Mouse (Mus musculus): ENCODE results near the gene Clec4d. TPM values are rescaled to one million over a fixed set of nuclear protein-coding genes. Genes with fewer than 3 reads are reported as not detected.

Clec4d gene
- polyA plus RNA-seq, 1 experiment from 2014 or later = not detected

DNA sequence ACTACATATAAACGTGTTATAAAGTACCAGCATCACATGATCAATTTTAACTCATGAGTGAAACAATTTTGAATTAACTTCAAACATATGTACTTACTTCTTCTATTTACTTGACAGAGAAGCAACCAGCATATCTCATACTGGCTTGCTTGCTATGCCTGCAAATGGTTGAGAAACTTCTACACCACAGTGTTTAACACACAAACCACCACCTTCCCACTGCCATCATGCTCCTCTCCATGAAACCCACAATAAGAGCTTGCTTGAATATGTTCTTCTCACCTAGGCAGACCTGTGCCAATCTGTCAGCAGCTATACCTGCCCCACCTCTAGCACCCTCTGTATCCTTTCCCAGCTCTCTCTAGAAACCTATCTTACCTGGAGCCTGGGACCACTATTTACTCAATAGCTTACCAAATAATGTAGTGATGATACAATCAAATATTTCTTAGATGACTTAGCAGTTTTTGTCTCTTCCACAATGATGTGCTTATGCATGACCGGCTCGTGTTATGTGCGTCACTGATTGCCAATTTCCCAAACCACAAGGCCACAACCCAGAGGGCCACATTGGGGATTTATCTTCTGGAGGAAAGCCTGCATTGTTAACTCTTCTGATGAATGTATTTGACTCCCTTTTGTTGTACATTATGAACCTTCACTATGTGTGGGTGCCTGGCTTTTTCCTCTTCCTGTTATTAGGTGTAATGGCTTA lies 1.9 kb upstream of the Clec4d start:
- no peak overlapping the region for H3K4me2 ChIP-seq (ENCODE audit: low read depth, low read length)
- no peak for ATAC-seq (ENCODE audit: low read depth)
- WGBS = 88% methylated on average over 4 of the region's 4 CpGs
- no peak overlapping the region for H3K9ac ChIP-seq (replicated peaks; ENCODE audit: low read depth, low read length)
- H3K27me3 ChIP-seq (ENCODE audit: control insufficient read depth, insufficient read depth, low read length) = no peaks in the 10 kb centered on the region
- no peaks in the 10 kb centered on the region for H3K9me3 ChIP-seq (ENCODE audit: control insufficient read depth, low read length)
- H3K4me3 ChIP-seq (ENCODE audit: low read depth, low read length) = no peak overlapping the region
- H3K4me1 ChIP-seq (ENCODE audit: control insufficient read depth, insufficient read depth, low read length) = no peaks in the 10 kb centered on the region
- no peak overlapping the region for H3K27ac ChIP-seq (ENCODE audit: low read depth, low read length)
- no peaks in the 10 kb centered on the region for H3K36me3 ChIP-seq (ENCODE audit: control insufficient read depth, insufficient read depth, low read length)

DNA sequence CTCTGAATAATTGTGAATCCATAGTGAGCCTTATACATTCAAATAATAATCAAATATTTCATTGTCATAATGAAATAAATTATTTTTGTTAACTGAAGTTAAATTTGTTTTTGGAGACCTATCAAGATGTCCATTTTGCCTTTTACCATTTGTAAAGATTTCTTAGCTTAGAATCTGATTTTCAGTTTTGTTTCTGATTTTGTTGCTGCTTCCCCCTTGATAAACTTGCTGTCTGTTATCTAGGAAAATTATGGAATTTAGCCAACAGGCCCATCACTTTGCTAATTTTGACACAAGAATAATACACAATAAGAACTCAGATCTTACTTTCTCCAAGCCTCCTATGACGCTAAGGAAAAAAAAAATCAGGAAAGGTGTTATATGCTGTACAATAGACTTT lies 1.0 kb upstream of the Clec4d start:
- Histone ChIP-seq H3K27me3 (ENCODE audit: control insufficient read depth, insufficient read depth, low read length) (no peaks in the 10 kb centered on the region), H3K4me1 (ENCODE audit: control insufficient read depth, insufficient read depth, low read length) (no peaks in the 10 kb centered on the region), H3K4me2 (ENCODE audit: low read depth, low read length) (no peak overlapping the region), H3K36me3 (ENCODE audit: control insufficient read depth, insufficient read depth, low read length) (no peaks in the 10 kb centered on the region), H3K9me3 (ENCODE audit: control insufficient read depth, low read length) (no peaks in the 10 kb centered on the region), H3K9ac (replicated peaks; ENCODE audit: low read depth, low read length) (no peak overlapping the region), H3K4me3 (ENCODE audit: low read depth, low read length) (no peak overlapping the region), H3K27ac (ENCODE audit: low read depth, low read length) (no peak overlapping the region)
- no peak for ATAC-seq (ENCODE audit: low read depth)
- 83% methylated on average over 1 of the region's 1 CpGs for WGBS

DNA sequence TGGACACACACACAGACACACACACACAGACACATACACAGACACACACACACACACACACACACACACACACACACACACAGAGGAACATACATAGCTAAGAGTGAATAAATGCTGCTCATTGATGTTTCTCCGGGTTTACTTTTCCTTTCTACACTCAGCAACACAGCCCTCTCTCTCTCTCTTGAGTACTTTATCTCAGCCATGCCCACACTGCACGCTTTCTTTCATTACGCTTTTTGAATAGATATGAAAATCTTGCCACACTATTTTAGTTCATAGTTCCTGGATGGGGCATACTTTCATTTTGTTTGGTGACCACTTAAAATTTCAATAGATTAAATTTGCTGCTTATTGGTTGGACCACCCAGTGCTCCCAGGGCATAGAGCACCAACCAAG lies 2.3 kb downstream of the Clec4d start:
- no peaks in the 10 kb centered on the region for H3K9me3 ChIP-seq (ENCODE audit: control insufficient read depth, low read length)
- 96% methylated on average over 3 of the region's 3 CpGs for WGBS

DNA sequence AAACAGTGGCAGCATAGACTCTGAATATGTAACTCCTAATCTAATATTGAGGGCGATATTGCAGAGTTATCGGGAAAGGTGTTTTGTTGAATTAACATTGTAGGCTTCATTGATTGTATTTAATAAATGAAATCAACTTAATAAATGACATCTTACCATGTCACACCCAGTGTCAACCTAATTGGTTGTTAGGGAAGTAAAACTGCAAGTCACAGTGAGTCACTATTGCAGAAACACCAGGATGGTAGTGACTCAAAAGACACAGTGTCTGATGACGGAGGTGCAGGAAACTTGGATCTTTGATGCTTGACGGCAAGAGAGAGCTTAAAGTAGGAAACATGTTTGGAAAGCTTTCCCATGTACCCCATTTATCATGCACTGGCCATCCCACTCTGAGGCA lies 3.9 kb downstream of the Clec4d start:
- ATAC-seq (ENCODE audit: low read depth) = no peak
- WGBS = 92% methylated on average over 4 of the region's 4 CpGs
- Histone ChIP-seq H3K27ac (ENCODE audit: low read depth, low read length) (no peak overlapping the region), H3K4me3 (ENCODE audit: low read depth, low read length) (no peak overlapping the region), H3K4me2 (ENCODE audit: low read depth, low read length) (no peak overlapping the region), H3K9me3 (ENCODE audit: control insufficient read depth, low read length) (no peaks in the 10 kb centered on the region), H3K9ac (replicated peaks; ENCODE audit: low read depth, low read length) (no peak overlapping the region), H3K27me3 (ENCODE audit: control insufficient read depth, insufficient read depth, low read length) (no peaks in the 10 kb centered on the region), H3K4me1 (ENCODE audit: control insufficient read depth, insufficient read depth, low read length) (no peaks in the 10 kb centered on the region), H3K36me3 (ENCODE audit: control insufficient read depth, insufficient read depth, low read length) (no peaks in the 10 kb centered on the region)

More for the DNA sequence above, 2.3 kb downstream of the Clec4d start:
- Histone ChIP-seq H3K4me3 (ENCODE audit: low read depth, low read length) (no peak overlapping the region), H3K36me3 (ENCODE audit: control insufficient read depth, insufficient read depth, low read length) (no peaks in the 10 kb centered on the region), H3K9ac (replicated peaks; ENCODE audit: low read depth, low read length) (no peak overlapping the region), H3K4me1 (ENCODE audit: control insufficient read depth, insufficient read depth, low read length) (no peaks in the 10 kb centered on the region), H3K4me2 (ENCODE audit: low read depth, low read length) (no peak overlapping the region), H3K27me3 (ENCODE audit: control insufficient read depth, insufficient read depth, low read length) (no peaks in the 10 kb centered on the region), H3K27ac (ENCODE audit: low read depth, low read length) (no peak overlapping the region)
- ATAC-seq (ENCODE audit: low read depth) = no peak

DNA sequence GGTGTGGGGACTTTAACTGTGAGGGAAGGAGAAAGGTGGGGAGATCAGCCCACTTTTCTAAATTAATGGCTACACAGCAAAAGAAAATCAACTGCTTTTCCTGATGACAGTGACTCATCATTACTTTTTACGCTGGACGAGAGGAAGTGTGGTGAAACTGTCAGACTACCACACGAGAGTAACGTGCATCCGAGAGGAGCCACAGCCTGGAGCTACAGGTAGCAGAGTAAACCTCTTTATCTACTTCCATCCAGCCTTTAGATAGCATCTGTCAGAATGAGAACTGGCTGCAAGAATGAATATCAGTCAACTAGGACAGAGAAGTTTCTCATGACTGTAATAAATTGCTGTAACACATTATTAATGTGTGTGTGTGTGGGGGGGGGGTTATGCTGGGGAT lies 5.0 kb downstream of the Clec4d start:
- Histone ChIP-seq H3K9me3 (ENCODE audit: control insufficient read depth, low read length) (no peaks in the 10 kb centered on the region), H3K9ac (replicated peaks; ENCODE audit: low read depth, low read length) (no peak overlapping the region), H3K4me3 (ENCODE audit: low read depth, low read length) (no peak overlapping the region), H3K36me3 (ENCODE audit: control insufficient read depth, insufficient read depth, low read length) (no peaks in the 10 kb centered on the region), H3K27ac (ENCODE audit: low read depth, low read length) (no peak overlapping the region), H3K4me1 (ENCODE audit: control insufficient read depth, insufficient read depth, low read length) (no peaks in the 10 kb centered on the region), H3K27me3 (ENCODE audit: control insufficient read depth, insufficient read depth, low read length) (no peaks in the 10 kb centered on the region), H3K4me2 (ENCODE audit: low read depth, low read length) (no peak overlapping the region)
- ATAC-seq (ENCODE audit: low read depth) = no peak
- 93% methylated on average over 5 of the region's 5 CpGs for WGBS

DNA sequence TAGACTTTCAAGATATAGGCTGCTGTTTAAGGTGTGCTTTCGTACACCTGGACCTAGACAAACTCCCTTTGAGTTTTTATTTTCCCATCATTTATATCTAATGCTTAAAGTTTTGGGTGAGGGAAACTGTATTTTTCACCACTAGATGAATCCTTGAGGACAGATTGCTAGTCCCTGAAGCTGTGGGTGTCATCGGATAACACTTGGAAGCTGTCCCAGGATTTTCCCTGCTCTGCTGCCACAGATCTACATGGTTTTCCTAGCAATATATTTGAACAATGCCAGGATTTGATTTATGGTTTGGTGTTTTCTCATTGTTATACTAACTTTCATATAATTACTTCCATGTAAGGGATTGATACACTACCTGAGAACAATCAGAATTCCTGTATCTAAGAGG lies 17.5 kb downstream of the Clec4d start:
- no peak overlapping the region for H3K4me2 ChIP-seq (ENCODE audit: low read depth, low read length)
- ATAC-seq (ENCODE audit: low read depth) = no peak
- H3K4me3 ChIP-seq (ENCODE audit: low read depth, low read length) = no peak overlapping the region
- no peaks in the 10 kb centered on the region for H3K9me3 ChIP-seq (ENCODE audit: control insufficient read depth, low read length)
- no peak overlapping the region for H3K9ac ChIP-seq (replicated peaks; ENCODE audit: low read depth, low read length)
- no peaks in the 10 kb centered on the region for H3K36me3 ChIP-seq (ENCODE audit: control insufficient read depth, insufficient read depth, low read length)
- WGBS = 92% methylated on average over 2 of the region's 2 CpGs
- no peaks in the 10 kb centered on the region for H3K4me1 ChIP-seq (ENCODE audit: control insufficient read depth, insufficient read depth, low read length)
- no peaks in the 10 kb centered on the region for H3K27me3 ChIP-seq (ENCODE audit: control insufficient read depth, insufficient read depth, low read length)
- H3K27ac ChIP-seq (ENCODE audit: low read depth, low read length) = no peak overlapping the region

DNA sequence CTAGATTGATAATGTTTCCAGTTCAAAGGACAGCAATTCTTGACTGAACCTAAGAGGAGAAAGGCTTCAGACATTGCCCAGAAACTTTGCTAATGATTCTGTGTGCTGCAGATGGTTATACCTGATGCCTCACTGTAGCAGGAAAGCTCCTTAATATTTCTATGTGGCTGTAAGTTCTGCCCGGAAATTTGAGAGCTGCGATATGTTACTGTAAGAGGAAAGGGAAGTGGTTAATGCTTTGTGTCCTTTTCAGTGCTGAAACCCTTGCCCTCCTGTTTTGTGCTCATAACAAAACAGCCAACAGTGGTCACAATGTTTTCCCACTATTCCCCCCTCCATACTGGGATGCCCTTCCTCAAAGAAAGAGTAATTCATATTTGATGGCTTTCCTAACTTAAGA lies 24.4 kb downstream of the Clec4d start:
- Histone ChIP-seq H3K4me2 (ENCODE audit: low read depth, low read length) (no peak overlapping the region), H3K36me3 (ENCODE audit: control insufficient read depth, insufficient read depth, low read length) (no peaks in the 10 kb centered on the region), H3K9ac (replicated peaks; ENCODE audit: low read depth, low read length) (no peak overlapping the region), H3K4me3 (ENCODE audit: low read depth, low read length) (no peak overlapping the region), H3K27ac (ENCODE audit: low read depth, low read length) (no peak overlapping the region), H3K9me3 (ENCODE audit: control insufficient read depth, low read length) (no peaks in the 10 kb centered on the region), H3K4me1 (ENCODE audit: control insufficient read depth, insufficient read depth, low read length) (no peaks in the 10 kb centered on the region), H3K27me3 (ENCODE audit: control insufficient read depth, insufficient read depth, low read length) (no peaks in the 10 kb centered on the region)
- no peak for ATAC-seq (ENCODE audit: low read depth)
- WGBS = 91% methylated on average over 2 of the region's 2 CpGs

DNA sequence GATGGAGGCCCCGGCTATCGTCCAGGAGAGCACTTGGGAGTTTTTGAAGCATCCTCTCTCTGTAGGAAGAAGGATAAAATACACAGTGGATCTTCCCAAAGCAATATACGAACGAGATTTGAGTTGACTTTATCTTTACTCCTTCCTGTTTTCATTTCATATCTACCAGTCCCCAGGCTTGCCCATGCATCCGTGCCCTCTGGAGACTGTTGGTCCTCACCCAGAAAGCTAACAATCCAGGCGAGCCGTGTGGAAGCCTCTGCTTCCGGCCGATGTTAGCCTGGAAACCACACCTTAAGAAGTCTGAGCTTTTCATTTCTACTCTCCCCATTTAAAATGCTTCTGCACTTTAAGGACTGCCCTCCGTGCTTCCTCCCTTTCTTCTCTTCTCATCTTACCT lies 27.0 kb downstream of the Clec4d start:
- no peak overlapping the region for H3K4me2 ChIP-seq (ENCODE audit: low read depth, low read length)
- no peaks in the 10 kb centered on the region for H3K36me3 ChIP-seq (ENCODE audit: control insufficient read depth, insufficient read depth, low read length)
- H3K4me1 ChIP-seq (ENCODE audit: control insufficient read depth, insufficient read depth, low read length) = no peaks in the 10 kb centered on the region
- no peak overlapping the region for H3K27ac ChIP-seq (ENCODE audit: low read depth, low read length)
- ATAC-seq (ENCODE audit: low read depth) = no peak
- no peak overlapping the region for H3K4me3 ChIP-seq (ENCODE audit: low read depth, low read length)
- 83% methylated on average over 10 of the region's 10 CpGs for WGBS
- no peaks in the 10 kb centered on the region for H3K27me3 ChIP-seq (ENCODE audit: control insufficient read depth, insufficient read depth, low read length)
- no peaks in the 10 kb centered on the region for H3K9me3 ChIP-seq (ENCODE audit: control insufficient read depth, low read length)
- H3K9ac ChIP-seq (replicated peaks; ENCODE audit: low read depth, low read length) = no peak overlapping the region

DNA sequence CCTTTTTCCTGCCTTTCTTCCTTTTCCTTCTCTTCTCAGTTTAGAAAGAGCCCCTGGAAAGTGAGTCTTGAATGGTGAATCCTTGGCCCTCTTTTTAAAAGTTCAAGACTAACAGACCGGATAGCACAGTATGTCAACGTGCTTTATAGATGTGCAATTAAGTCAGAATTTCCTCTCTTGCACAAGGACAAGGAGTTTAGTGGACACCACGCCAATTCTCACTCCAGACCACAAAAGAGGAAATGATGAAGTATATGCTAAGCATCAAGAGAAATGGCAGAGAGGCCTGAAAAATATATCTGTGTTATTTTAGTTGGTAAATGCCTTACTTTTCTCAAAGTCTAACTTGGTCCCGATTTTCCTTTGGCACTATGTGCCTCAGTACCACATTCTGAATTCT lies 27.8 kb downstream of the Clec4d start, which contains the start of gene Clec4e:
Clec4e (minus strand) TSS at position 118 of the 400 bp plus-strand sequence.
- WGBS = 84% methylated on average over 4 of the region's 4 CpGs
- Histone ChIP-seq H3K4me3 (ENCODE audit: low read depth, low read length) (no peak within 1 kb of the TSS), H3K36me3 (ENCODE audit: control insufficient read depth, insufficient read depth, low read length) (no peaks in the 10 kb centered on the region), H3K27ac (ENCODE audit: low read depth, low read length) (no peak within 1 kb of the TSS), H3K4me1 (ENCODE audit: control insufficient read depth, insufficient read depth, low read length) (no peaks in the 10 kb centered on the region), H3K9me3 (ENCODE audit: control insufficient read depth, low read length) (no peaks in the 10 kb centered on the region), H3K9ac (replicated peaks; ENCODE audit: low read depth, low read length) (no peak within 1 kb of the TSS), H3K27me3 (ENCODE audit: control insufficient read depth, insufficient read depth, low read length) (no peaks in the 10 kb centered on the region), H3K4me2 (ENCODE audit: low read depth, low read length) (no peak within 1 kb of the TSS)
- ATAC-seq (ENCODE audit: low read depth) = no peak
